Mouse (Mus musculus) CH12.LX (cell line): ENCODE measurements around the gene Pdgfa.

Experiments used
- CTCF ChIP-seq, 2 experiments: IDR thresholded peaks in 1 of 2; conservative IDR thresholded peaks in 1 of 2; 2 replicates each; pipeline ENCODE4 v1.5.1; 2011 to 2012; ENCODE audit warnings: low read depth in 2 of 2, low read length in 2 of 2, improper control_type of control experiment in 1 of 2, inconsistent platforms in 1 of 2, mild to moderate bottlenecking in 1 of 2, moderate library complexity in 1 of 2
- EP300 ChIP-seq: IDR thresholded peaks from 2 replicates; pipeline ENCODE4 v1.6.1; 2011; ENCODE audit warnings: low read length, improper control_type of control experiment
- KAT2A ChIP-seq: IDR thresholded peaks from 2 replicates; pipeline ENCODE4 v1.6.1; 2012; ENCODE audit warnings: low read length, improper control_type of control experiment, inconsistent platforms; ENCODE audit not compliant: insufficient replicate concordance
- MAFK ChIP-seq: IDR thresholded peaks from 2 replicates; pipeline ENCODE4 v1.6.1; 2011; ENCODE audit warnings: low read length, improper control_type of control experiment; ENCODE audit not compliant: insufficient replicate concordance
- POLR2A ChIP-seq: IDR thresholded peaks from 2 replicates; pipeline ENCODE4 v1.6.1; 2011; ENCODE audit warnings: low read depth, mild to moderate bottlenecking, improper control_type of control experiment, low read length
- SIN3A ChIP-seq: IDR thresholded peaks from 2 replicates; pipeline ENCODE4 v1.6.1; 2012; ENCODE audit warnings: low read length, improper control_type of control experiment, inconsistent platforms
- UBTF ChIP-seq: IDR thresholded peaks from 2 replicates; pipeline ENCODE4 v1.6.1; 2012; ENCODE audit warnings: low read depth, mild to moderate bottlenecking, inconsistent platforms, low read length, improper control_type of control experiment, moderate library complexity
- USF1 ChIP-seq: IDR thresholded peaks from 2 replicates; pipeline ENCODE4 v1.6.1; 2014; ENCODE audit warnings: low read depth, mild to moderate bottlenecking, inconsistent platforms, low read length, improper control_type of control experiment
- ZMIZ1 ChIP-seq: IDR thresholded peaks from 2 replicates; pipeline ENCODE4 v1.6.1; 2012; ENCODE audit warnings: low read depth, mild to moderate bottlenecking, inconsistent platforms, low read length, improper control_type of control experiment

GRCm38 (mm10) chr5:138940576-138940975 is 56.6 kb downstream of the Pdgfa start:
- TF ChIP-seq SIN3A (no peak), POLR2A (no peak), CTCF (conservative IDR thresholded peaks at IDR 0.05 in 1 of 2, IDR thresholded peaks at IDR 0.05 in 1 of 2; ENCODE audit: low read depth in 2 of 2, low read length in 2 of 2) (no peak), KAT2A (no peak), USF1 (no peak), MAFK (no peak), ZMIZ1 (no peak), EP300 (no peak), UBTF (no peak)
